Mouse (Mus musculus): ENCODE measurements around the gene Fcna.

Gene Fcna

DNA sequence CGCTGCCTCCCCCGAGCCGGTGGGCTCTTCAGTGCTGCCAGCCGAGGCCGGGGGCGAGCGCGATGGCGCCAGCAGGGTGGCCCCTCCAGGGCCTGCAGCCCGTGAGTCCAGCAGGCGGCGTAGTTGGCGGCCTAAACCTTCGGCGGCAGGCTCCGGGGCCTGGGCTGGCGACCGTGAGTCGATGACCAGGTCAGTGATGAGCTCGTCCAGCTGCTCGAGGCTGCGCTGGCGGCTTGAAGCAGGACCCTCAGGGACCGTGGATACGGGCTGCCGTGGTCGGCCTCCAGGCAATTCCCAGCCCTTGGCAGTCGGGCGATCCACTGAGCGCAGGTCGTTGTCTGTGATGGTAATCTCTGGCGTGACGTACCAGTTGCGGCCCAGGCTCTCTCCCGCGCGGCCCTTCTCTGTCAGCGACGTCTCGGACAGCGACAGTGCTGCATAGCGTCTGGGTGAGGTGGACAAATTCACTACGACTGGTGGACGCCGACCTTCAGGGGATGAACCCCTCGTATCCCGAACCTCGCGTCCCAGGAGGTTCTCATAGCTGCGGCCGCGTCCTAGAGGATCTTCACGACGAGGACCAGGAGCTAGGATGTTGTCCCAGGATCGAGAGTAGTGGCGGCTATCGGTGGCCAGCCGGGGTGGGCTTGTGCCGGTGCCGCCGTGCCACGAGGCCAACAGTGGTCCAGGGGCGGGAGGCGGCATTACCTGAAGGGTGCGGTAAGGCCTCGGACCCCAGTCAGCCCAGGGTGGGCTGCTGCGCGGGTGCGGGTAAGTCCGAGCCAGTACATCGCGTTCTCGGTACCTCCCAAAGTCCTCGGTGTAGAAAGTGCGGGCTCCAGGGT lies 49.7 kb downstream of the Fcna start:
- DNase-seq: no peak

DNA sequence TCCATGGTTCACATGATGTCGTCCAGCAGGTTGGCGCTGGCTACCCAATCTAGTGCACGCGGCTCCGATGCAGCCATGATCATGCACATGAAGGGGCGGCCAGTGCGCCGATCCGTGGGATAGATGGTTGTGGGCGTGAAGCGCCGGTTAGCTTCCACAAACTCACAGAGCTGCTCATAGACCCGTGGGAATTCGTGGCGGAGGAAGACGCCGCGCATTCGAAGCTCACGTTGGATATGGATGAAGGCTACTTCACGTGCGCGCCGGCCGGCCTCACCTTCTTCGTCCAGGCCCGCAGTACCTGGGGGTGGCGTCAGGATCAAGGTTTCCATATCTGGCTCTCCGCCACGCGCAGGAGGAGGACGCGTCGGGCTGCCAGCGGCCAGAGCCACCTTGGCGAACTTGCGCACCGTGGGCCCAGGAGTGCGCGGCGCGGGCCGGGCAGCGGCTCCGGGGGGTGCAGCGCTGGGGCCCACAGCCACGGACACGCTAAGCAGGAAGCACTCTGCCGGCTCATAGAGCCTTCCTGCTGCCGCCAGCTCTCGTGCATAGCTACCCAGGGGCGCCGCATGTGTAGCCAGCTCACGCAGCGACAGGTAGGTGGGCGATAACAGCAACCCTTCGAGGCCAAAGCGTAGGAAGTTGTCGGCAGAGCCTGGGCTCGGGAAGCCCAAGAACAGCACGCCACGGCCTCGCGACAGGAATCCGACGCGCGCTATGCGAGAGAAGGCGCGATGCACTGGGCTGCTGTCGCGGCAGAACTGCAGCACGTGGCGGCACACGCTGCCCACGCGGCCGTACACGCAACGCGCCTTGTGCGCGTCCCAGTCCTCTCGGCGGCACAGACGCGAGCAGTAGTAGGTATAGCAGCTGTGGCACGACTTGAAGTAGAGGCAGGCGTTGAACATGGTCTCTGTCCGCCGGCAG lies 50.6 kb downstream of the Fcna start:
- DNase-seq: no peak

GRCm38 (mm10) chr2:25576028-25576850 lies 51.6 kb downstream of the Fcna start:
- DNase-seq: no peak

DNA sequence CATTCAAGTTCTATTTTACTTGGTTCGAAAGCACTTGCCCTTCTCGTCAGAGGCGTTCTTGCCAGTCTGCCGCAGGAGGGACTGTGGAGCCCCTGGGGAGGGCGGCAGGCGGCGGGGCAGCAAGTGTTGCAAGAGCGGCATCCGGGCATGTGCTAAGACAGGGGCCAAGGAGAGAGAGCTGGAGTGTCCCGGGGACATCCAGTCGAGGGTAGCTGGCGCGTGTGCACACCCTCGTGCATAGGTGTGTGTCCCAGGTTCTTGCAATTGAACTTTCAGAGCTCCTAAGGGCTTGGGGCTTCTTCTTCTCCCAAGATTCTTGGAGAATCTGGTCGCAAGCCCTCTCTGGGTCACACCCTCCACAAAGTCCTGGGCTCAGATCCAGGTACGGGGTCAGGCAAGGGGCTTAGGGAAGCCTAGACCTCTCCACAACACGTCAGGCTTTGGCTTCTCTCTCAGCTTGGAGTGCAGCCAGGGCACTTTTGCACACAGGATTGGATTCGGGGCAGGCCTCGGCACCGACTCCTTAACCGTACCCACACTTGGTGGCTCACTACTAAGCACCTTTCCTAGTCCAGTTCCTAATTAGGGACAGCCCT lies 52.3 kb downstream of the Fcna start:
- peak in 1 of 2 experiments; percentile 53 for DNase-seq

All from thymus, adult 18-20 months (tissue).